Mouse (Mus musculus): ENCODE data around the gene Hoxc10.

Hoxc10 gene

DNA sequence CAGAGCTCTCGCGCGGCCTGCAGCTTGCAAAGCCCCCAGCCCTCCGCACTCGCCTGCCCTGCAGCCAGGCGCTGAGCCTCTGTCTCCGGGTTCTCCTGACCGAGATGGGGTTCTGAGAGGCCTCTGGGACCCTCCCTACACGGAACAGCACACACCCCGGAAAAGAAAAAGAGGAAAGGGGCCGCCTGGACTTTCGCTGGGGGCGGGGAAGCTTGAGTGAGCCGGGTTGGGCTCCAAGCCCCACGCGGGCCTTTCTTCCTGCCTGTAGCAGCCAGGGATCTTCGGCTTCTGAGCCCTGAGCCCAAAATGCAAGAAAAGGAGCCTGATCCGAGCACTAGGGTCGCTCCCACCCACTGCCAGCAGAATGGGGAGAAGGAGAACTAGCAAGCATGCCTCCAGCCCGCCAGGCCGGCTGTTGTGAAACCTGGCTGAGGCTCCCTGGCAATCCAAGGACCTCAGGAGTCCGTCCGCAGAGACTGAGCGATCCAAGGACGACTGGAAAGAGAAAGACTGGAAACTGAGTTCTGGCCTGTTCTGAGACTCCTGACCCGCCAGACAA is 45.4 kb downstream of the Hoxc10 start:
- DNase-seq (ENCODE audit: low read depth, low spot score) = no peak

- DNase-seq (ENCODE audit: low read depth, low spot score) = peak; percentile 71
Observed at GRCm38 (mm10) chr15:103013238-103013984, 46.8 kb downstream of the Hoxc10 start.

DNA sequence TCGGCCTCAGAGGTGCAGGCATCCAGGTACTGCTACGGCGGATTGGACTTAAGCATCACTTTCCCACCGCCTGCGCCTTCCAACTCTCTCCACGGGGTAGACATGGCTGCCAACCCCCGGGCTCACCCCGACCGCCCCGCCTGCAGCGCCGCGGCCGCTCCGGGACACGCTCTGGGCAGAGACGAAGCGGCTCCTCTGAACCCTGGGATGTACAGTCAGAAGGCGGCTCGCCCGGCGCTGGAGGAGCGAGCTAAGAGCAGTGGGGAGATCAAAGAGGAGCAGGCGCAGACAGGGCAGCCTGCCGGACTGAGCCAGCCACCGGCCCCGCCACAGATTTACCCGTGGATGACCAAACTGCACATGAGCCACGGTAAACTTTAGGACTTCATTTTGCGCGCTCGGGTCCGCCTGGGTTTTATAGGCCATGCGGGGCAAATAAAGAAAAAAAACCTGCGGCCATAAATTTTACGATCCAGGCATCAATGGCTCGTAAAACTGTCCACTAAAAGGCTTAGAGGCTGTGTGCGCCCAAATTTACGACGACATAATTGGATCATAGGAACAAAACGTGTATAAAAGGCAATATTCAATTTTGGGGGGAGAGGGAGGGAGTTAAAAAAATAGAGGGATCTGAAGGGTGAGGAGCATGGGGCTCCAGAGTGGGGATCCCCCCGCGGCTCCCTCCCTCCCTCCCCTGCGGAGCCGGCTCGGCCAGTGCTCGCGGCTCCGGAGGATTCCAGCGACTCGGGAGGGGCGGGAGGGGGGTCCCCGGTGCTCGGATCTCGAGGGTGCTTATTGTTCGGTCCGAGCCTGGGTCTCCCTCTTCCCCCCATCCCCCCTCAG is 47.8 kb downstream of the Hoxc10 start:
- peak; percentile 4 for DNase-seq (ENCODE audit: low read depth, low spot score)

- DNase-seq (ENCODE audit: low read depth, low spot score) = no peak
Observed at GRCm38 (mm10) chr15:103015009-103015399, 48.4 kb downstream of the Hoxc10 start.

- DNase-seq (ENCODE audit: low read depth, low spot score) = no peak
Observed at GRCm38 (mm10) chr15:103015406-103016166, 49.0 kb downstream of the Hoxc10 start.

DNA sequence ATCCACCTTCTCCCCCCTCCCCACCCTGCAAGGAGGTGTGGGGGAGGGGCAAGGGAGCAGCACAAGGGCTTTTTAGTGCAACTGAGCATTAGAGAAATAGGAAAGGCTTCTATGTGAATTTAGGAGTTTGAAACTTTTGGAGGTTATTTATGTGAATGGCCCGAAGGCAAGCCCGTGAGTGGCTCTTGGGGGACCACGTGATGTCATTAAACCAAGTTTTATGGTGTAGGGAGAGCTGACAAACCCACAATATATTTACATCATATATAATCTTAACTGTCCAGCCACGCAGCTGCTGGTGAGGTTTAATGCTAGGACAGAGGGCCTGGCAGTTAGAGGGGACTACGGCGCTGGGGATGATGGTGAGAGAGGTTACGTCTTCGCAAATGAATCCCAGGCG is 52.0 kb downstream of the Hoxc10 start, which contains the start of gene Hoxc4:
Gene Hoxc4 (plus strand): TSS at position 299 of the 400 bp plus-strand sequence.
- no peak for DNase-seq (ENCODE audit: low read depth, low spot score)

- no peak for DNase-seq (ENCODE audit: low read depth, low spot score)
Observed at GRCm38 (mm10) chr15:103020899-103021418, 54.4 kb downstream of the Hoxc10 start.

Measured in brain, adult 2 months (tissue).